Mouse (Mus musculus) layer of hippocampus, postnatal 10 days (tissue): Measurements from ENCODE around the gene Chrna9. TPM values are rescaled to one million over a fixed set of nuclear protein-coding genes. Genes with fewer than 3 reads are reported as not detected.

Source experiments
- DNase-seq, 2 experiments: peaks; one replicate each; pipeline ENCODE4 v3.0.0; 2021; ENCODE audit warnings: low spot score in 2 of 2
- total RNA-seq, 2 experiments: library from RNA; stranded (reverse); gene quantifications; 2 replicates each; pipeline ENCODE4 v1.2.3; 2021

Gene Chrna9
- total RNA-seq, 2 experiments from 2014 or later, result not detected

GRCm38 (mm10) chr5:65919326-65919725, 15.4 kb upstream of the Chrna9 start:
- no peak for DNase-seq

DNA sequence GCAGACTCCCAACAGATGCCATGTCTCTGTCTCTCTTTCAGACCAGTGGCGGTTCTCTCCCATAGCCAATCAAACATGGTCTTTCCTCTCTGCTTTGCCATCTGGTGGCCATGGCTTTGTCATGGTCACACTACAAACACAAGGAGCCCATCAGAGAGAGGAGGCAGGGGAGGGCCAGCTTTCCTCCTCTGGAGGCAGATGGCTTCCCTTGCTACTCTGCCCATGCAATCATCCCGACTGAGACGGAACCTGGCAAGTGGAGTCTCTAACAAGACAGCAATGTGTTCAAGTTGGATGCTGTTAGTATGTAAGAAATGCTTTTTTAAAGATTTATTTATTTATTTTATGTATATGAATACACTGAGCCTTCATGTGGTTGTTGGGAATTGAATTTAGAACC, 14.8 kb upstream of the Chrna9 start:
- no peak for DNase-seq

DNA sequence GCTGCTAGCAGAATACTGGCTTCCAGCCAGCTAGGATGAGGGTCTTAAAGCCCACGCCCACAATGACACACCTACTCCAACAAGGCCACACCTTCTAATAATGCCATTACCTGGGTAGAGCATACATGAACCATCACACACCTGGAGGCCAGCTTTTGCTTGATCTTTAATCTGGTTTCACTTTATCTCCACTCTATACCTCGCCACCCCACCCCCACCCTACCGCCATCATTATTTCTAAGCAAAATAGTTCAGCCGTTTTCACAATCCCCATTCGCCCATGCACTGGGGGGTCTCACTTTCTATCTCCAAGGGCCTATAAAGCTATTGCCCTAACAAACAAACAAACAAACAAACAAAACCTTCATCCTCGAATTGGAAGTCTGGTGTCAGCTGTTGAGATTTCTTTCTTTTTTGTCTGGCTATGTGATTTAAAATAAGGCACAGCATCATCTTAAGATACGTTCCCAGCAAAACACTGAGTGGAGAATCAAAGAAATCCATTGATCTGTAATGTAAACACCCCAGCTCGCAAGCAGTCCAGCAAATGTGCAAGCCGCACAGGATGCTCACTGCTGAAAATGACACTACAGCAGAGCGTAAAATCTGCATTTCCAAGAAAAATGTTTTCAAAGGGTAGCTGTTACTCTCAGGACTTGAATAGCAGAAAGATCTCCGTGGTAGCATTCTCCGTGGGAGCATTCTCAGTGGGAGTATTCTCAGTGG, 13.9 kb upstream of the Chrna9 start:
- no peak for DNase-seq

DNA sequence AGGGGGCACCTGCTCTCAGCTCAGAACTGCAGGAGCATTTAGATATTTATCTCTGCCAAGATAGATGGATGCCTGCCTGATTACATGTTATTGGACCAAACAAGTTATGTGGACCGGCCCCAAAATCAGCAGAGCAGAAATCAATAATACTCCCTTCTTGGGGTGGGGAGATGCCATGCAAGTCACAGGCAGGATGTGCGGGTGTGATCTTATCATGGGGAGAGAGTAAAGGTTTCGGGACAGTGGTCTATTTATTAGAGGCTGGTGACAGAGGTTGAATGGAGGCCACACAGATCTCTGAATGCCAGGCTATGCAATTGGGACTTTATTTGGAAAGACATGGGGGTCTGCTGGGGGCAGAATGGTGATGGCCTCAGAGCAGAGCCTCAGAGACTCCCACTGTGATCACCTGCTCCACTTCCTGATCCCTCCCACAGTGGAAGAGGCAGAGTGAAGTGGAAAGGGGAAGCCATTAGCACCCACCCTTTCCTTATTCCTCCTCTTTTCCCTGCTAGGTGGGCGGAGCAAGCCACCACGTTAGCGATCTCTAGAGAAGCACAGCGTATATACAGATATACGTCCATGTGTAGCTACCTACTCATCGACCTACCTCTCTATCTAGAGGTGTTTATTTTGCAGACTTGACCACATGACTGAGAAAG, 13.1 kb upstream of the Chrna9 start:
- no peak for DNase-seq

DNA sequence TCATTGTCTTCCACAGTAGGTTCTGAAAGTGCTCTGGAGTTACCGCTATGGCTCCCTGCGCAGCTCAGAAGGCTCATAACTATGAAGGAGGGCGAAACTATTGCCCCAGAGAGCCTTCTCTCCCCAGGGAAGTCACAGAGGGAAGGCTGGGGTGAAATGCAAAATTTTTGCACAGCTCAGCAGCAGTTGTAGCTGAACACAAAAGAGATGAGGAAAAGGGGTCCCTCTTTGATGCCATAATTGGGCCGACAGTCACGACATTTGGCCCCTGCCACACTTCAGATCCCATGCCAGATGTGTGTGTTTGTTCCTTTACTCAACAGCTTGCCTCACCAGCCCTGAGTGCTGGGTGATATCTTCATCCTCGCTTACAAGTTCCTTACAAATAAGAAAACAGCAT, 8.1 kb upstream of the Chrna9 start:
- DNase-seq, result no peak

DNA sequence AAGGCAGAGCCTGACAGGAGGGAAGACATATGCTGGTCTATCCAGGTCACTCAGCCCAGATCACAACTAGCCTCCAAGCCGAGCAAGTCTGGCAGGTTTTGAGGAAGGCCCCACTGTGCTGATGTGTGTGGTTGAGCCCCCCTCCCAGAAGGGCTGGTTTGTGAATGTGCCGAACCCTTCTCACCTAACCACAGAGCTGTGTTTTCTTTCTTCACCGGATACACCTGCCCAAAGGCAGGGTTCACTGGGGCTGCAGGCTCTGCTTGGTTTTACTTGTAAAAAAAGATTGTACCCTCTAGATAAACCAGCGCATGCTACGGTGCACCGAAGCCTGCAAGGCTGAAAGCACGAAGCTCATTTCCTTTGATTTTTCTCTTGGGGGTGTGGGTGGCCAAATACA, 5.6 kb upstream of the Chrna9 start:
- no peak for DNase-seq

GRCm38 (mm10) chr5:65930171-65930570, 4.5 kb upstream of the Chrna9 start:
- no peak for DNase-seq

DNA sequence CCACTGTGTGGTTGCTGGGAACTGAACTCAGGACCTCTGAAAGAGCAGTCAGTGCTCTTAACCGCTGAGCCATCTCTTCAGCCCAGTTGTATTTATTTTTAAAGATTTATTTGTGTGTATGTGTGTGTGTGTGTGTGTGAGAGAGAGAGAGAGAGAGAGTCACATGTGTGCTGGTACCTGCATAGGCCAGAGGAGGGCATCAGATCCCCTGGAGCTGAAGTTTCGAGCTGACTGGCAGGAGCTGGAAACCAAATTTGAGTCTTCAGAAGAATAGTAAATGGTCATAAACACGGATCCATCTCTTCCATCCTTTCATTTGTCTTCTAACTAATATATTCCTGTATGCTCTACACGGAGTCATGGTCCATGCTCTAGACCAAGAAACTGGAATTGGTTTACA, 1.5 kb upstream of the Chrna9 start:
- DNase-seq, result no peak

DNA sequence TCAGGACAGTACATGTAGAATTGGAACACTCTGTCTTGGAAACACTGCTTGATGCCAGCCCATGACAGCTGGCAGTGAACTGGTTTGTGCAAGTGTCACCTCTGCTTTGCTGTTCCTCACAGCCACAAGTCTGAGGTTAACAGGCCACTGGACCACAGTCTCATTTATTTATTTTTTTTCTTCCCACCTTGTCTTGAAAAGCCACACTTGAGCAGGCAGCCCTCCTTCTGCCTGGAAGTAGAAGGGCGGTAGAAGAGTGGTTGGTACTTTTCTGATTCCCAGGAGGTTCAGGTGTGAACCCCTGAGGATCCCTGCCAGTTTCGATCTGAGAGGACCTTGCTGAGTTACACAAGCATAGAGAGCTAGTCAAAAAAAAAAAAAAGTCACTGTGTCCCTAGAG, 957 bp upstream of the Chrna9 start:
- no peak for DNase-seq

DNA sequence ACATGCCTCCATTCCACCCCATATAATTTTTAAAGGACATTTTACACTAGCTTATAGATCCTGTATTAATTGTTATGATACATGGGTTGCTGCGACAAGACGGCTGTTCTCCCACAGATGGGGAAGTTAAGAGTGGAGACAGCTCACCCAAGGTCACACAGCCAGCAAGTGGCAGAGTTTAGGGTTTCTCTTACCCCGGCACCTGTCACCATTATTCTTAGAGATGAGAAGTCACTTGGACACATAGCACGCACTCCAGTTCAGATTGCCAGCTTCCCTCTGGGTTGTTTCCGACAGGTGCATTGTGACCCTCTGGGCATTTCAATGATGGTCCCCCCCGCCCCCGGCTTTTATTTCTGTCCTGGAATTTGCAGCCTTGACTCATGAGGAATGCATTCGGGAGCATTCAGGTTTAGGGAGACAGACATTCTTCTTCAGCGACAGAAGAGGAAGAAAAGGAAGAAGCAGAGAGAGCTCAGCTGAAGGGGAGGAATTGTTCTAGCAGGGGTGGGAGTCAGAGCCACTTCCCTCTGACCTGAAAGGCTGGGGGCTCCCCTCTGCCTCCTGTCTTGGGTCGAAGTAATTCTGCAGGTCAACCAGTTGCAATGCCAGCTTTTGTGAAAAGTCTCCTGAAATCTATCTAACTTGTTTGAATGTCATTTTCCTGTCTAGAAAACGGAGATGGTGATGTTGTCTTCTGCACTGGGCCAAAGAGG, 2.4 kb downstream of the Chrna9 start:
- no peak for DNase-seq

- DNase-seq, result peak; percentile 86 to 88
Measured at GRCm38 (mm10) chr5:65937998-65938715, 3.4 kb downstream of the Chrna9 start.

DNA sequence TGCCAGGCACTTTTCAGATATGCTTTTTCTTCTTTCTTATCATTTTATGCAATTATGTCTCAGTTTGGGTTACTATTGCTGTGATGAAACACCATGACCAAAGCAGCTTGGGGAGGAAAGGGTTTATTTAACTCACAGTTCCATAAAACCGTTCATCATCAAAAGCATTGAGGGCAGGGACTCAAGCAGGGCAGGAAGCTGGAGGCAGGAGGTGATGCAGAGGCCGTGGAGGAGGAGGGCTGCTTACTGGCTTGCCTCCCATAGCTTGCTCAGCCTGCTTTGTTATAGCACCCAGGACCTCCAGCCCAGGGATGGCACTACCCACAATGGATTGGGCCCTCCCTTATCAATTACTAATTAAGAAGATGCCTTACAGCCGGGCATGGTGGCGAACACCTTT, 6.4 kb downstream of the Chrna9 start:
- no peak for DNase-seq

DNA sequence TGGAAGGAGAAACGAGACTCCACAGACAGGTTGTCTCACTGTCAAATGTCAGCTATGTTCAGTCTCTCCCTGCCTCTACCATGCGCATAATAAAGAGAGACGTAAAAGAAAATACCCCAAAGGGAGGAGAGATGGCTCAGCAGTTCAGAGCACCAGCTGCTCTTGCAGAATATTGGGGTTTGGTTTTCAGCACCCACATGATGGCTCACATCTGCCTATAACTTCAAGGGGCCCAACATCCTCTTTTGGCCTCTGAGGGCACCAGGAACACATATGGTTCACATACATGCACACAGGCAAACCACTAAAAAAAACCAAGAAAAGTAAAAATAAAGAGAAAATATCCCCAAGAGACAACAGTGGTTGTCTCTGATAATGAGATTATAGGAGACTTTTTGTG, 15.1 kb downstream of the Chrna9 start:
- DNase-seq, result no peak

- peak in 1 of 2 experiments; percentile 33 for DNase-seq
Measured at GRCm38 (mm10) chr5:65950236-65950635, 15.5 kb downstream of the Chrna9 start.

GRCm38 (mm10) chr5:65950679-65951512, 16.2 kb downstream of the Chrna9 start:
- DNase-seq, result no peak

DNA sequence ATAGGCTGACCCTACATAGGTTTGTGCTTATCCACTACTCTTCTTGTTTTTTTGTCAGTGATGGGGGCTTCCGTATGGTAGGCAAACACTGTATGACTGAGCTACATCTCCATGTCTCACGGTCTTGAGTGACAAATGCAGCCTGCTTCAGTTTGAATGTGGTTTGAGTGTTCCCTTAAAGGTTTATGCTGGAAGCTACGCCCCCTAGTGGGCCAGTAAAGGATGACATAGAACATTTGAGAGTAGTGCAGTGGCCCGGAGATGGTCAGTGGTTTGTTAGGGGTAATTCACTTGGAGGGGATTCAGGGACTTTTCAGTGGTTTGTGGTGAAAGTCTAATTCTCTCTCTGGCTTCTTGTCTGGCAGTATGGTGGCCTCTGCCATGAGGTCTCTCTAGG, 16.8 kb downstream of the Chrna9 start:
- no peak for DNase-seq

GRCm38 (mm10) chr5:65954130-65955080, 19.7 kb downstream of the Chrna9 start:
- DNase-seq, result no peak

GRCm38 (mm10) chr5:65955343-65956143, 20.8 kb downstream of the Chrna9 start:
- DNase-seq, result peak; percentile 77 to 81
